Mouse (Mus musculus) spleen, adult 18-20 months (tissue): ENCODE measurements around the gene Mesd.
"Not testable (repeated sequence)": the region's sequence is repeated elsewhere in the genome, so short reads cannot be mapped to it uniquely, and the experiment has no call there.

Source experiments
- DNase-seq, 2 experiments: peaks; one replicate each; pipeline ENCODE4 v3.0.0; 2022; ENCODE audit warnings: mixed read lengths in 2 of 2

Mesd gene

DNA sequence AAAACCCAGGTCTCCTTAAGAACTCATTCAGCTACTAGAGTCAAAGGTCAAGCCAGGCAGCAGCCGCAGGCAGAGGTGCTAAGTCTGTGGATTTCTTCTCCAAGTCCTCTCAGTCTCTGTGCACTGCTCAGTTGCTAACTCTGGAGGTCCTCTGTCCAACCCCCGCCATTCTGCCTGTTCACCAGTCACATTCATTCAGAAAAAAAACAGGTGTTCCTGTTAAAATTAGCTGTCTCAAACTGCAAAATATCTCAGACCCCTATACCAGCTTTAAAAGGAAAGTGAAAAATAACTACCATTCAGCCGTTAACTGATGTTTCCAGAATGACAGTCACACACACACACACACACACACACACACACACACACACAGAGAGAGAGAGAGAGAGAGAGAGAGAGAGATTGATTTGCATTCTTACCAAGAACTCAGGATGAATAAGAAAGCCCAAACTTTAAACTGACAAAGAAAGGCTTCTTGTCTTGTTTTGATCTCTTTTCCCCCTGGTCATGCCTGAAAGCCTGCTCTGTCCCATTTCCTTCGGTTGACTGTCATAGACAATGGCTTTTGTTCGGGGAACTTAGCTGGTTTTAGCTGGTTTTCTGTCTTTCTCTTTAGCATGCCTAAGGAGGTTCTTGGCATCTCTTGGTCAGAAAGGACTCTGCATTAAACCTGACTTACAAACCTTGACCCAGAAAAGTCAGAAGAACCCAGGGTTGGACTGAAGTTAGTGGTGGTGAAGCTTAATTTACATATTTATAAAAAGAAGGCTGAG lies 5.4 kb upstream of the Mesd start:
- DNase-seq = peak in 1 of 2 experiments; percentile 16

DNA sequence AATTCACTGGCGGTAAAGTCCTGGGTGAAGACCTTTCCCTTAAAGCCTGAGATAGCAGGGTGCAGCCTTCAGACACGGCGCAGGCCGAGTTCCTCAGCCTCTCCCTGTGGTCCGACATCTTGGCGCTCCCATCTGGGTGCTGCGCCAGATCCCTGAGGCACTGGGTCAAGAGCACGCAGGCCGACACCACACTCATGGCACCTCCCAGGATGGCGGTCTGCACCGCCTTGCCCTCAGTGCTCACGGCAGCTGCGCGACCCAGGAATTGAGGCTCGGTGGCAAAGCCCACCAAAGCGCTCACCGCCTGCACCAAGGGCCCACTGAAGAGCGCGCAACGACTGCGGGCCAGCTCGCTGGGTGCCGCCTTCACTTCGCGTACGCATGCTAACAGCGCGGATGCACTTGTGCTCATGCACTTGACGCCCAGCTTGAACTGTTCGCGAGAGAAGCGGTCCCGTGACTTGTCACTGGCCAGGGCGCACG lies 2.1 kb upstream of the Mesd start:
- no peak for DNase-seq

DNA sequence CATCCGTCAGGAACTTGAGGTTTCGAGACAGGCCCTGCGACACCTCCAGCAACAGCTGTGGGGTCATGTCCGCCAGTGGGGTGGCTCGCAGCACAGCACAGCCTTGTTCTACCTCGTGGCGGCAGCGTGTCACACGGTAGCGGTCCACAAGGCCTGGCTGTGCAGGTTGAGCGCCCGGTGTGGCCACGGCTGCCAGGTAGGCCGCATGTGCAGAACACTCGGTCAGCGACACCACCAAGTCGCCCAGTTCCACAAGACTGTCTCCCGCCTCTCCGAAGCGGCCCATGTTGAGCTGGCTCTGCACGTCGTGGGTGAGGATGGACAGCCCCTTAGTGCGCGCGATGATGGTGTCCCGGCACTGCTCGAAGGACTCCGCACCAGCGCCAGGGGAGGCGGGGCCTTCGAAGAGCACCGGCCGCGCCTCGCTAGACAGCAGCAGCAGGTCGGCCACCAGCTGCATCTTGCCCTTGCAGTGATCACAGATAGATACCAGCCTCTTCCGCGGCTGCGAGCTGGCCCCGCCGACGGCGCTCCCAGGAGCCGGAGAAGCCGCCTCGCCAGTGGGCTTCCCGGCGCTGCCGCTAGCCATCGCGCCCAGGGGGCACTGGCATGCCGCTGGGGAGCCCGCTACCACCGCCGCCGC lies 1.5 kb upstream of the Mesd start:
- DNase-seq = peak in 1 of 2 experiments; percentile 35

DNA sequence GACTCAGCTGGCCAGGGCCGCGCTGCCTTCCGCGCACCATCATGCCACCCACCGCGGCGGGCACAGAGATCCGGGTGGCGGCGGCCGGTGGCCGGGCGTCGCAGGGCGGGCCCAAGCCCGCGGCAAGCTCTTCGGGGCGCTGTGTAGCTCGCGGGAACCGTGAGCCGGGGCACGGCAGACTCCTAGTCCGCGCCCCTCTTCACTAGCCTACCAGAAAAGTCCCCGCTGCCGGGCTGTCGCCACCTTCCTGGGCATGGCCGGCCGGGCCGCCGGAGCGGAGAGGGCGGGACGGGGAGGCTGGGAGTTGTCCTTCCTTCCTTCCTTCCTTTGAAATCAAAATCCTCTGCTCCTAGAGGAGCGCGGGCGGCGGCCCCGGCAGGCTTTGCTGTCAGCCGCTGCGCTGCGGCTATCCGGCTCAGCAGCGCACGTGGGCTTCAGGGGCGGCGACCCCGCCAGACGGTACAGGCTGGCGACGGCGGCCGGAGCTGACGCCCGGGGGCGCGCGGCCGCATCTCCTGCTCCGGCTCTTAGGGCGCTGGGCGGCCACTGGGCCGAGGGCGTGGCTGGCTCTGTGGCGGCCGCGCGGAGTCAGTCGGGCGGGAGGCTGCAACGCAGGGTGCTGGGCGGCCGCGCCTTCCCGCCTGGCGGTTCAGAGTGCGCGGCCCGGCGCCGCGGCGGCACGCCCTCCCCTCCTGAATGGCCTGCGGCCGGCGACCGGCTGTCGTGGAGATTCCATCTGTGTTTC lies 818 bp upstream of the Mesd start:
- DNase-seq = peak; percentile 61 to 72

DNA sequence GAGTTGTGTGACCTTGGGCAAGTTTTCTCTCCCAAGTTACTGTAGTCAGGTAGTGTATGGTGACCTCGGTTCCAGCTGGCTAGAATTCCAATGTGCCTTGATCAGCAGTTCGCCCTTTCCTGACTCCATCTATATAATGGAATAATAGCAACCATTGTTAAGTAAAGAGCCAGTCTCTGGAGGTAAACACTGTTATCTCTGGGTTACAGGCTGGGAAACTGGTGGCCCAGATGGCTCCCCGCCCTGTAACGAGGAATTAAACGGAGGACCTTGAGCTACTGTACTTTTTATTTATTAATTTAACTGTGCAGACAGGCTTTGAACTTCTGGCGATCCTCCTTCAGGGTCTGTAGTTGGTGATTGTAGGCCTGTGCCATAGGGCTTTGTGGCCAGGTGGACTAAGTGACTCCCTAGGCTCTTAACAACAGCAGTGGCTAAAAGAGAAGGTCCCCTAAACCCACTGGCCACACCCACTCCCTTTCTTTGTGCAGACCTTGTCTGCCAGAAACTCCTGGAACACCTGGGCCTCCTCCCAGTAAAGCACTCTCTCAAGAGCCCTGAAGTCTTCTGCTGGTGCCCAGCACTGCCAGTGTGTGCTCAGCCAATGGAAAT lies 761 bp downstream of the Mesd start:
- no peak for DNase-seq

DNA sequence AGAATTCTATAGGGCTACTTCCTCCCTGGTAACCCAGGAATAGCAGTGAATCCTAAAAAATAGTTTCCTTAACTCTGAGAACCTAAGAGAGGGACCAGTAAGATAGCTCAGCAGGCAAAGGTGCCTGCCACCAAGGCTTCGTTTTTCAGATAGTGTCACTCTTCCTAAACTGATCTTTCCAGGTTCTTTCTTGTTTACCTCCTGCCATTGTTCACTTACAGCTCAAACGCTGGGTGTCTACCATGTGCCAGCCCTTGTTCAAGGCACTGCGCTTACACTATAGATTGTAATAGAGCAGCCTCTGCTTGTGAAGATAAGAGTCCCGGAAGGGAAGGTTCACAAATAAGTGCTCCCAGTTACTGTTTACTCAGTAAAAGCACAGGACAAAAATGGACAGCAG lies 1.6 kb downstream of the Mesd start:
- no peak for DNase-seq

DNA sequence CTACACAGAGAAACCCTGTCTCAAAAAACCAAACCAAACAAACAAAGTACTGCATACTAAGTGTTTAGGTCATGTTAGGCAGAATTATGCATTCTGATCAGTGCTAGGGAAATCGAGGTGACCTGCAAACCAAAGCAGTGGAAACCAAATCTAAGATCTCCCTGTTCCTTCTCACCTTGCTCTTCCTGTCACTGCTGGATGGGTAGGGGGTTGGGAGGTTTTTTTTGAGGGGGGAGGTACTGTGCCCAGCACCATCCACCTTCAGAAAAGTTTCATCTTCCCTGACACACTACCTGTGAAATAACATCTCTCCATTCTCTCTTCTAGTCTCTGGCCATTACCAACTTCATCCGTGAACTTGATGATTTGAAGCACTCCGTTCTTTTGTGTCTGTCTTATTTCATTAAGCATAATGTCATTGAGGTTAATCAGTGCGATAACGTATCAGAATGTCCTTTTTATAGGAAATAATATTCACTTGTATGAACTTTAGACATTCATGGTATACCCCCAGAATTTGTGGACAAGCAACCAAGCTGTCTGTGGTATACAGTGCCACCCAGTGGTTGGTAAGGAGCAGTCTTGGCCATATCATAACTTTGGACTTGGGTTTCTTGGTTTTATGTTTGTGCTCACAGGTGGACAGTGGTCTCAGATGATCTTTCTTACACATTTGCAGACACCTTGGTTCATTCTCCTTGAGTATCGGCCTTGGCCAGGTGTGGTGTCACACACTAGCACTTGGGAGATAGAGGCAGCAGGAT lies 2.3 kb downstream of the Mesd start:
- DNase-seq = no peak

DNA sequence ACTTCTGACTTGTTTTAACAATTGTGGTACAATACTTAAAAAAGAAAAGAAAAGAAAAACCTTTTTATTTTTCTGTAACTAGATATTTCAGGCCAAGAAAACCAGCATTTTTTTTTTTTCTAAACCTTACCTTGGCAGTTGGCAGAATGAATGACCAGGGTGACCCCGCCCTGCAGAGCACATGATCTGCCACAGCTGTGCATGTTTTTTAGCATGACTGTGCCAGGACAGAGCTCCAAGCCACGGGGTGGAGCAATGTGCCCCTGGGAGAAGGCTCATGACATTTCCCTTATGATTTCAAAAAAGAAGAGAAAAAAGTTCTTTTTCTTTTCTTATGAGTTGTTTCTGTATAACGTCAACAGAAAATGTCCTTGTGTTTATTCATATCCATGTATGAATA lies 5.1 kb downstream of the Mesd start:
- DNase-seq = no peak

DNA sequence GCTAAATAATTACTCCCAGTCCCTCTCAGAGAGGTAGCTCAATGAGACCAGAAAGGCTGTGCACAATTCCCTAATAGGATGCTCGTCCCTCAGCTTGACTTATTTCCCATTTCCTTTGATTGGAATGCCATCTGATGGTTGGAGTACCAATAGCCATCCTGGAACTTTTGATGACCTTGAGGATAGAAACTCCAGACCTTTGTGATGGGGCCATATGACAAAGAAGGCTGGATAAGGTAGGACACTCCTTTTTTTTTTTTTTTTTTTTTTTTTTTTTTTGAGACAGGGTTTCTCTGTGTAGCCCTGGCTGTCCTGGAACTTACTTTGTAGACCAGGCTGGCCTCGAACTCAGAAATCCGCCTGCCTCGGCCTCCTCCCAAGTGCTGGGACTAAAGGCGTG lies 5.7 kb downstream of the Mesd start:
- not testable (repeated sequence) for DNase-seq

DNA sequence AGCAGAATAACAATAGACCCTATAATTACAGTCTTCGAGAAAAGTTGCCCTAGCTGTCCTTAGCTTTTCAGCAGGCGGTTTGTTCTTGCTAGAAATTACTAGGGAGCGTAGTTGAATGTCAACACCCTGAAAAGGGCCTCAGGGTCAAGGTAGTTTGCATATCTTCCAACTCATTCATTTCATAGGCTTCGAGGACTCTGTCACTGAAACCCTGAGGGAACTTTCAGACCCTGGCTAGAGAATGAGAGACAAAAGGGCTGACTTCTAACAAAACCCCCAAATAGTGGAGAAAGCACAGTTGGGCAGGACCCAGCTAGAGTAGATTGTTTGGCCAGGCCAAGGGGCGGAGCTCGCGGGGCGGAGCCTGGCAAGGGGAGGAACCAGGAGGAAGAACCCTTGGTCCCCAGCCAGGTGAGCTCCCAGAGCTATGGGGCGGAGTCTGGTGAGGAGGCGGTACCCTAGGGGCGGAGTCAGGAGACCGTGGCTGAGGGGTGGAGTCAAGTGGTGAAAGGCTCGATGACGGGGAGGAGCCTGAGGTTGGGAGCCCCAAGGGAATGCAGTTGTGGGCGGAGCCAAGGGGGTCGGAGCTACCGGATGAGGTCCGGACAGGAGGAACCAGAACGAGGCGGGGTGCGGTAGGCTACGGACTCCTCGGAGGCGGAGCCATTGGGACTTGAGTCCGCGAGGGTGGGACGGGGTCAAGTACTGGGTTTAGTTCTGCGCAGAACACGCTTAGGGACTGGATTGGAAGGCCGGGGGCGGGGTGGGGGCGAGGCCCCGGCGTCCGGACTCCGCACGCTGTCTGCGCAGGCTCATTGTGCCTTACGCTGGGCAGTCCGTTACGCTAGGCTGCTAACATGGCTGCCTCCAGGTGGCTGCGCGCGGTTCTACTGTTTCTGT lies 7.4 kb downstream of the Mesd start:
- DNase-seq = peak; percentile 100

DNA sequence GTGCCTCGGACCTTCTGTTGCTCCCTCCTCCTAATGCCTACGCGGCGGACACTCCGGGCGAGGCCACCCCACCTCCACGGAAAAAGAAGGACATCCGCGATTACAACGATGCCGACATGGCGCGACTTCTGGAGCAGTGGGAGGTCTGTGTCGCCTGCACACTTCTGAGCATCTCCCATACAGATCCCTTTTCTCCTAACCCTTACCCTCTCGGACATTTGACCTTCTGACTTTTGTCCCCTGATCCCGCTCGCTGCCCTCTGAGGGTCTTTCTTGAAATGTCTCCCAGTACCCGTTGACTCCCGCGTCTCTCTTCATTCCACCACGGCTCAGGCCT lies 8.0 kb downstream of the Mesd start:
- no peak for DNase-seq

DNA sequence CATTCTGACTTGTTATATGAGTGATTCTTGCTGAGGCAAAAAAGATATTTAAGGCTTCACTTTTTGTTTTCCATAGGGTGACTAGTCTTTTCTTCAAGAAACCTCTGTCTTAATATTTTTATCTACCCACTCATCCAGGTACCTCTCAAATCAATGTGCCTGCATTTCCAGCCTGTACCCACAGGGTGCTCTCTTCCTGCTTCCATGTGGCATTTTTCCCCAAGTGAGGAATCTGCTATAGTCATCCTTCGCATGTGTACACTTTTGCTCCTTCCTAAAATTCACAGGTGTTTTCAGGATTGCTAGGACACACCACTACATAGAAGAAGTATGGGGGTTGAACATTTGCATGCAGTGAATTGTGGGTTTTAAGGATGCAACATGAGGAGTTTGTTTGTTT lies 10.1 kb downstream of the Mesd start:
- DNase-seq = no peak

DNA sequence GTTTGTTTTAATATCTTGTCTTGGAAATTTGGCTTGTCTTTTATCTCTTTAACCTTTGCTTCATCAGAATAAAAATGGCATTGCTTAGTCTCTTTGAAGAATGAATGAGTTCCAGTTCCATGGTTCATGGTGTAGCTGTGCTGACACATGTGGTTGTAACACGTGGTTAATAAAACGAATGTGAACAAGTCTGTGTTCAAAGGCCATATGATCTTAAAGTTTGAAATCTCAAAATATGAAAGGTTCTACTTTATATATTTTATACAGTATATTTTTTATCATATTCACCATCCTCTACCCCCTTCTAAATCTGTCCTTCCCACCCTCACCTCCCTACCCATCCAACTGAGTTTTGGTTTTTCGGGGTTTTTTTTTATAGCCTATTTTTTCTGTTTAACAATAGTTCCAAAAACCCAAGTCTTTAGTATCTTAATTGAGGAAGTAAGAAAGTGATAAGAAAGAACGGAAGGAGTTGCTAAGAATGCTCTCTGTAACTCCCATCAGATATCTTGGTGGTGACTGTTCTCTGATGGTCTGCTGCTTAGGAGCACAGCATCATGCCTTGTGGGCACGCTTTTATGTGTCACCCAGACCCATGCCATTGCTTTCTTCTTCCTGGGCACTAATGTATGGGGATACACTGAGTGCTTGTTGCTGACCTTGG lies 11.9 kb downstream of the Mesd start:
- no peak for DNase-seq

DNA sequence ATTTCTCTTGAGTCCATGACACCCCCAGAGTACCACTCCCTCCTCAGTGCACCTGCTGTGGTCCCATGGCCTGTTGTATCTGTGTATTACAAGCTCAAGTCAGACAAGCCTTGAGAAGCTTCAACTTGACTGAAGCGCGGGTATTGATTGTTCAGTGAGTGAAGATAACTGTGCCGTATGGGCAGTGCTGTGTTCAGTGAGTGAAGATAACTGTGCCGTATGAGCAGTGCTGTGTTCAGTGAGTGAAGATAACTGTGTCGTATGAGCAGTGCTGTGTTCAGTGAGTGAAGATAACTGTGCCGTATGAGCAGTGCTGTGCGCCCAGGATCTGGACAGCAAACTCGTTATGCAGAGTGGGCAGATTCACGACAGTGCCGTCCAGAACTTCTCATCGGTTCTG lies 14.0 kb downstream of the Mesd start:
- DNase-seq = no peak

DNA sequence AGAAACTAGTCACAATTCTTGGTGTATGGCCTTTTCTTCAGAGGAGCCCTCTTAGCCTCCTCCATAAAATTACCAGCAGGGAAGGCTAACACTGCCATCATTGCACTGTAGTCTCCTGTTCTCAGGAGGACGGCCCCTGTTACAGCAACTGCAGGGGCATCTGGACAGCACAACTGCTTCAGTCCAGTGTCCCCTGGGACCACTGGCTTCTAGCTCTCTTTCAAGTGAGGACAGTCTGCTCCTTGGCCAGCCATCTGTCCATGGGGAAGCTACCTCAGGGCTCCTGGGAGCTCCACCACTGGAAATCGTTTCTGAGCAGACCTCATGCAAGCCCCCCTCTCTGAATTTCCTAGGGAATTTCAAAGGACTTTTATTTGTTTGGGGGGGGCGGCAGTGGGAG lies 16.3 kb downstream of the Mesd start:
- DNase-seq = no peak

DNA sequence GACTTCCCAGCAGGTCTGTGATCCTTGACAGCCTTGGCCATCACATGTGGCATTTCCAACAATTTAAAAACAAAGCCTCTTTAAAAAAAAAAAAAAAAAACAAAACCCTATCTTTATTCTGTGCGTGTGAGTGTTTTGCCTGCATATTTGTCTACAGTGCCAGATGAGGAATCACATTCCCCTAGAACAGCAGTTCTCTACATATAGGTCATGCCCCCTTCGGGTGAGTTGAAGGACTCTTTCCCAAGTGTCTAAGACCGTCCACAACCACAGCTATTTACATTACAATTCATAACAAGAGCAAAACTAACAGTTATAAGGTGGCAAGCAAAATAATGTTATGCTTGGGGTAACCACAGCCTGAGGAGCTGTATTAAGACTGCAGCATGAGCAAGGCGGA lies 17.2 kb downstream of the Mesd start:
- DNase-seq = no peak

DNA sequence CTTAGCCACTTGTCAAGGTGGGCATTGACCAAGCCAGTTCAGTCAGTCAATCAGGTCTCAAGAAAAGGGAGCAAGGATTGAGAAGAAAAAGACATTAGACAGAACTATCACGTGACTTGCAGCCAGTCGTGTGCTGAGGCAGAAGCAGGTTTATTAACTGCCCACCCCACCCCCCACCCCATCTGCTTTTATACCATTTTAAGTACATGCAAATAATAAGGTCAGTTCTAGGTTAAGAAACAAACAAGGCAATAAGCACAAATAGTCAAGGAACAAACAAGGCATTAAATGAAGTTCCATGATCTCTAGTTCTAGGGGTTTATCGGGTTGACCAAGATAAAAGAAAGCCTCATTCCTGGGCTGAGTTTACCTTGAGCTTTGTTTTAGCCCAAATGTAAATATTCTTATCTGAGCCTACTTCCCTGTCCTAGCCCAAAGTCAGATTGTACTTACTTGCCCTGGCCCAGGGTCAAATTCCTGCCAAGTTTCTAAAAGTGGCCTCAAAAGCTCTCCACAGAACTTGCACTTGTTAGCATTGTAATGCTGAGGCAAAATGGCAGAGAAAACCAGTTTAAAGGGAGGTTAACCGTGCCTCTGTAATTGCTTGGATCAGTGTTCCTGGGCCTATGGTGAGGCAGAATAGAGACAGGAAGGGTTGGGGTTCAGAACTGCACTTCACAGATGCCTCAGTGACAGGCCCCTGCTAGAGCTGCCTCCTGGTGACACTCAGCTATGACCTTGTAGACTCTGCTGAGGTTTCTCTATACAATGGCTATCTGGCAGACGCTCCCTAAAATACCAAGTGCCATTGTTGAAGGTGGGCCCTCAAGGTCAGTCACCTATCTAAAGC lies 18.3 kb downstream of the Mesd start:
- DNase-seq = no peak

DNA sequence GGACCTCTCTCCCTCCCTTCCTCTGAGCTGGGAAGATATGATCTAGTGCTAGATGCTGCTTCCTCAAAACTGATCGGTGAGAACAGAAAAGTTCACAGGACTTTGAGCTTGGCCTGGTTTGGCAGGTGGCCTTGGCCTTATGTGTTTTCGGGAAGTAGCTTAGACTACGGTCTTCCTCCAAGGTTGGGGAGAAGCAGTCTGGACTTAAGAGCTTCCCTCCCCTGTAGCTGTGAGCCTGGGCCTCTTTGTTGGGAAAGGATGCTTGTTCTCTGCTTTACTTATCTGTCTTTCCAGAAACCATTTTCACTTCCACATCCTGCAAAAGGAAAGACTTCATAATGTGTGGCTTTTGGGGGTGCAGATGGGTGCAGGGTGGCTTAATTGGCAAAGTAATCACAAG lies 20.6 kb downstream of the Mesd start:
- DNase-seq = no peak

DNA sequence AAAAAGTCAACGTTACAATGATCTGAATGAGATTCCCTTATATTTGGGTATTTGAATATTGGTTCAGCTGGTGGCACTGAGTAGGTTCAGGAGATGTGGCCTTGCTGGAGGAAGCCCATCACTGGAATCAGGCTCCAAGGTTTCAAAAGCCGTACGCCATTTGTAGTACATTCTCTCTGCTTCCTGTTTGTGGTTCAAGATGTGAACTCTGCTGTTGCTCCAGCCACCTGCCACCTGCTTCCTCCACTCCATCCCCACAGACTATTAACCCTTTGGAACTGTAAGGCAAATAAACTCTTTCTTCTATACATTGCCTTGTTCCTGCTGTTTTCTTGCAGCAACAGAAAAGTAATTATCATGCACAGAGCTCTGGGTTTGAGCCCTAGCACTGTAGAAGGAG lies 27.6 kb downstream of the Mesd start:
- DNase-seq = no peak

DNA sequence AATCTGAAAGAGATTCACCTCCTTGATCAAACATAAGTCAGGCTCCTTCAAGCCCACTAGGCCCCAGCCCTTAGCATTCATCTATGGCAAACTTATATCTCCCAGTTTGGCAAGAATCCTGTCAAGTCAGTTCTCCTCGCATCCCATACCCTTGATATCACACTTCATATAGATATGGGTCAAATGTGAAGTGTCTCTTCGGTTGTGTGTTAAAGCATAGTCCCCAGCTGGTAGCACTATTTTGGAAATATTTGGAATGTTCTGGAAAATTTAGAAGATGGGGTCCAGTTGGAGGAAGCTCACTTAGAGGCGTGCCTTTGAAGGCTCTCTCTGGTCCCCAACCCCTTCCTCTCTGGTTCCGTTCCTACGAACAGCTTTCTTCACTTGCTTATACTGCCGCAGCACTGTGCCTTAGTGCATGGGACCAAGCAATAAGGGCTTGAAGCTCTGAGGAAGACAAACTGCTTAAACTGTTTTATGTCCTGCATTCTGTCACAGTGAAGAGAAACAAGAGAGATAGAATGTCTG lies 29.2 kb downstream of the Mesd start:
- no peak for DNase-seq
